Mouse (Mus musculus) adrenal gland, postnatal 25 days (tissue): ENCODE results near the gene Ide. TPM values are rescaled to one million over a fixed set of nuclear protein-coding genes. Genes with fewer than 3 reads are reported as not detected.

Experiments used
- total RNA-seq: library from RNA; stranded (reverse); gene quantifications from 2 replicates; pipeline ENCODE4 v1.2.3, GENCODE M21; 2021

Gene Ide
- total RNA-seq, 1 experiment from 2014 or later = 149 TPM

Other genes with a start within 250 kb of the Ide start
- gene March5, start 130.3 kb downstream of the Ide start, total RNA-seq = 98.8 and 117 TPM in 2 replicates
- 17.2 and 31.9 TPM in 2 replicates for gene Cpeb3, start 129.3 kb downstream of the Ide start, total RNA-seq
- 5.1 and 5.7 TPM in 2 replicates for gene Kif11, start 38.6 kb upstream of the Ide start, total RNA-seq
- 27.0 and 29.7 TPM in 2 replicates for gene Hhex, start 97.0 kb upstream of the Ide start, total RNA-seq
- gene Exoc6, start 212.6 kb upstream of the Ide start, total RNA-seq = 15.7 and 21.4 TPM in 2 replicates